Mouse (Mus musculus) lung, postnatal 0 days (tissue): ENCODE results near the gene Arhgap15.

ENCODE experiments used
- CTCF ChIP-seq: IDR thresholded peaks from 2 replicates; pipeline ENCODE4 v1.5.1; 2016; ENCODE audit warnings: antibody characterized with exemption, mild to moderate bottlenecking
- EP300 ChIP-seq: IDR thresholded peaks from 2 replicates; pipeline ENCODE4 v1.6.1; 2016; ENCODE audit warnings: antibody characterized with exemption, mild to moderate bottlenecking, control low read depth

DNA sequence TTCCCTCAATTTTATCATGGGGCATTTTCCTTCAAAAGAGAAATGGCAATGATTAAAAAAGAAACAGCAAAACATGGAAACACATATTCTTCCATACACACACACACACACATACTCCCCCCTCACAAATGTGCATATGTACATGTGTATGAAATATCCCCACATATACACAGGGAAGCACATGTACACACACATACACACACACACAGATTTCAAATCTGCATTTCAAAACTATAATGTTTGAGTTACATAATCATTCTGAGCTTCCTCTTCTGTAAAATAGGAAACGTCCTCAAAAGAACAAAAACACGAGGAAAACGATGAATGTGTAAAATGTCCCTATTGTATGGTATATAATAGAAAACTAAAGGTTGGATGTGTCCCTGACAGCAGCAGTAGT lies 13.1 kb downstream of the Arhgap15 start:
- no peak for TF ChIP-seq CTCF
- TF ChIP-seq EP300: no peak
